Mouse (Mus musculus): ENCODE data around the gene Olfr382.
"Not testable (repeated sequence)": the region's sequence is repeated elsewhere in the genome, so short reads cannot be mapped to it uniquely, and the experiment has no call there.

Gene Olfr382

GRCm38 (mm10) chr11:73517097-73517496 lies at the start of gene Olfr382:
TSS of gene Olfr382 (minus strand) at chr11:73517197.
- in situ Hi-C loops (cut with MseI, MboI), result no loop called here

- in situ Hi-C loops (cut with MseI, MboI), result not testable (repeated sequence)
Measured at GRCm38 (mm10) chr11:73528971-73529370, 12.0 kb upstream of the Olfr382 start.

- in situ Hi-C loops (cut with MseI, MboI), result no loop called here
Measured at GRCm38 (mm10) chr11:73491503-73491902, 25.5 kb downstream of the Olfr382 start, which contains the start of gene Olfr381. TSS of gene Olfr381 (minus strand) at chr11:73491603.
